Mouse (Mus musculus) thymus, postnatal 0 days (tissue): ENCODE measurements at regions not wholly inside any gene's neighbourhood (a gene's known extent, or its start where the extent isn't known, plus 50 kb on each side); places are given as distances from the start of the nearest gene placed in this dataset.

Experiments
- DNase-seq: peaks from one replicate; pipeline ENCODE4 v3.0.0-alpha.2; 2015; ENCODE audit warnings: low spot score

GRCm38 (mm10) chr13:112070757-112071156, 217.5 kb upstream of the Ankrd55 start:
- DNase-seq = no peak

DNA sequence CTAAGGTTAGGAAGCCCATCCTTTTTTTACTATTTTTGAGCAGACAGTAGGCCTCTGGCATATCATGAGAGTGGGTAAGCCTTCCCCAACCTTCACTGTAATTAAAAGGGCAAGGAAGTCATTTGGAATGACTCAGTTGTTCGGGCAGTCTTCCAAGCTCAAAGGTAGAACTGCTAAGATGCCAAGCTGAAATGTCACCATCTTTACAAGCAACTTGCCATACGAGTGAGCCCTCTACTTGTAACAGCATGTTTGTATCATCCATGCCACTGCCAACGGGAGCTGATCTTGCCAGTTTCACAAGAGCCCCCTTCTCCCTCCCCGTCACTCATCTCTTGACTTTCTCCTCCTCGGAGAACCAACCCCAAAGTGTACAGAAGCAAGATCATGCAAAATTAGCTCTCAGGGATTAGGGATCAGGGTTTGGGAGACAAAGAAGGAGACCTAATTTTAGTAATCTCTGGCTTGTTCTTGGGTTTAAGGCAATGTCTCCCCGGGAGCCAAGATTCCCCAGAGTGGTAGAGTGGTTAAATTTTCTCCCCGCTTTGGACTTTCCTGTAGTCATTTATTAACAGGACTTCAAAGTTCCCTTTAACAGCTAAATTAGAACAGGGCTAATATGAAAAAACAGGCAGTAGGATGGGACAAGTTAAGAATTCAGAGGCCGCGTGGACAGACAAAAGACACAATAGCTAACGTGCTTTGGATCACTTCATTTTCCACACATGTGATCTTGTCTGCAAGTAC, 216.9 kb upstream of the Ankrd55 start:
- DNase-seq = no peak

DNA sequence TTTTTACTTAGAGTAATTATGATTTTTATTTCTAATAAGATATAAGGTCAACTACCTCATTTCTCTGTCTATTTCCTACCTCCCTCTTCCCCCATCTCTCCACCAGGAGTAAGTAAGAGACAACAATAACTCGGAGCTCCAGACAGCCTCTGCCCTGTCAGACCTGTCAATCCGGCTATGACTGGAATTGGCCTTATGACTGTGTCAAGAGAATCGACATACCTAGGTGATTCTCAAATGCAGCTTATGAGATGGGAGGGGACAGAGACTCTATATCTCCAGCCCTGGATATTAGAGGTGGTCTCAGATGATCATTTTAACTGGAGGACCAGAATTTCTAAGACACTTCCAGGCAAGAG, 216.3 kb upstream of the Ankrd55 start:
- DNase-seq = no peak

DNA sequence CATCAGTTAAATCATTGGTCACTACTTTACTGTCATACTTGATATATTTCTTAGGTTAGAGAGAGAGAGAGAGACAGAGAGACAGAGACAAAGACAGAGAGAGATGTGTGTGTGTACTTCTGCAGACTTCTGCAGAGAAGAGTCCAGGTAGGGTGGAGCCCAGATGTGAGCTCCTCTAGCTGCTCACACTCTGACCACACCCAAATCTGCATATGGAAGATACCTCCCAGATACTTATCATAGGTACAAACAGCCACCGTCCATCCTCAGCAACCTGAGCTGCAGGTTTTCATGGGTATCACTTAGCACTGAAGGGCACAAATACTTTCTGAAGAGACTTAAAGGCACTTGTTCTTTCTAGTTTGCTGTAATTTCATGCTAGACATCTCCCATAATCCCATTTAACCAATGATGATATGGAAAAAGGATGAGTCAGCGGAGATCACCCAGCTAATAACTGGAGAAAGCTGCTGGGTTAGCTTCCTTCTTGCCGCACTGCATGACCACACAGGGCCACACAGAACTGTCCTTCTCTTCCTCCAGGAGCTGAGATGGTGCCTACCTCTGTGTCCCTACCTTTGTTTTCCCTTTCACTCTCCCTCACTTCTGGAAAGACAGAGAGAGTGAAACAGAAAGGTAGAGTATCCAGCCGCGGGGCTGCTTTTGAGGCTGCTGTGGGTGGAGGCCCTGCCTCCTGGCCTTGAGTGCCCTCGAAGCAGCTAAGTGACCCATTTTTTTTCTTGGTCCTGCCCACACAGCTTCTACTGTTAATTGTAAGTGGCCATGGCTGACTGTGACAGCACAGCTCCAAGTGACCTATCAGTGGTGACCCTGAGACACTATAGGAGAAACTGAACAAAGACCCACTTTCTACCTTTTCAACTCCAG, 214.5 kb upstream of the Ankrd55 start:
- no peak for DNase-seq

GRCm38 (mm10) chr13:112075847-112076479, 212.3 kb upstream of the Ankrd55 start:
- DNase-seq = no peak

- DNase-seq = no peak
Observed at GRCm38 (mm10) chr13:112078088-112078487, 210.2 kb upstream of the Ankrd55 start.

DNA sequence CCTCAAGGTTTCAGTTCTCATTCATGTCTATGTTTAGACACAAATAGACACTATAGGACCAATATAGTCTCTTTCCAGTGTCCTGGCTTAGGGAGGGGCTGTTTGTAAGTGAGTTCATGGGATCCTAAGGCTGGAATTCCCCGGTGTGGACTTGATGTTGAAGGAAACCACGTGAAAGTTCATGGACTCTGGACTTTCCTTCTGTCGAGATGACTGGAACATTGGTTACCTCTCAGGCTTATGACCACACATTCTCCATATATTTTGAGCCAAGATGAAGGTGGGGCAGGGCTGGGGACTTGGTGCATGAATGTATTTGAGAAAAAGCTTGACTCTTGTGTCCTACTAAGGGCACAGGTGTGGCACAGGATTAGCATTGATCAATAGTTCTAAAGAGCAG, 206.3 kb upstream of the Ankrd55 start:
- DNase-seq = no peak

GRCm38 (mm10) chr13:112084484-112085278, 203.6 kb upstream of the Ankrd55 start:
- DNase-seq = no peak

DNA sequence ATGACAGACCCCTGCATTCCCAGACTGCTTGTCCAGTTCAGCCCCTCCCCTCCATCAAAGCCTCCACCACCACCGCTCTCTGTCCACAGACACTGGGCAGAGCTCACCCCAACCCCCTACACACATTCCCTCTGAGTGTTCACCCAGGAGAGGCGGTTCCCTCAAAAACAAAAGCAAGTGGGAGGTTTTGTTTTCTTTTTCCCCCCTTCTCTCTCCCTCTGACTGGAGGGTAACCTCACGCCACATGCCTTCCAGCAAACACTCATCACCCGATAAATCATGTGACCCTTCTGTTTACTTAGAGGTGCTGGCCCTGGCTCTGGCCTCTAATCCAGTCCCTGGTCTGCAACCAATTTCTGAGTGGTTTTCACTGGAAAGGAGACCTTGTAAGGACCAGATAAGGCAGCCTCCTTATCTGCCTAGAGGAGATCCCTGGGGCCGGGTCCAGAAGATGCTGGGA, 199.9 kb upstream of the Ankrd55 start:
- DNase-seq = no peak

DNA sequence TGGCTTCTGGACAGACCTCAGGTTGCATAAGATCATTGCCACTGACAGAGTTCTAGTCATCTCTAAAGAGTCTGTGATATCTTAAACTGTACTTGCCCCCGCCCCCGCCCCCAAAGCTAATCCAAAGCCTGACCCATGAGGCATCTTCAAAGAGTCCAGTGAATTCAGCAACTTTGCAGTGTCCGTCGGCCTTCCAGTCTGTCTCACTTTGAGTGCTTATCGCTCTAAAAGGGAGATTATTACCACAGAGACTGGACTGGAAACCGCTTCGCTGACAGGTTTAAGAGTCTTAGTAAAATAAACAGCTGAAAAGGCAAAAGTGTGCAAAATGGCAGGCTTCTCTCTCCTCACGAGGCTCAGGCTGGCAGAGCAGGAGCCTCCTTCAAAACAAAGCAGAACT, 197.5 kb upstream of the Ankrd55 start:
- no peak for DNase-seq

DNA sequence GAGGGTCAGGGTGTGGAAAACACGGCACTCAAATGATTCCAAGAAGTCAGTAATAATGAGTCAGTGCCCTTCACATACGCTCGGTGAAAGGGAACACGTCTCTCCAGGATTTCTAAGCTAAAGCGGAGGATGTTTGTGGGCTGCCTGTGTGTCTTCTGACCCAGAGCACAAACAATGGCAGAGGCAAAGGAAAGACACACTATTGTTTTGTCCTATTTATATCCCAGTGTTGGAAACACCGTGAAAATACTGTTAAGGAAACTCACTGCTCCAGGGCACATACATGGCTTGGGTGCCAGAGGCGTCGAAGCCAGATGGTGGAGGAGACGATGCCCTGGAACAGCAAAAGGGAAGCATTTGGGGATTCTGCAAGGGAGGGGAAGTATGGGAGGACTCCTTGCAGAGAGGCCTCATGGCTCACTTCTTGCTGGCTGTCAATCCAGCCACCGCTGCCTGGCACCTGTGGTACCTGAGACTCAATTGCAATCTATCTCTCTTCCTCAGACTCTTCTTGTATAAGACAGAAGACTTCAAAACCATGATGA, 192.6 kb upstream of the Ankrd55 start:
- no peak for DNase-seq

DNA sequence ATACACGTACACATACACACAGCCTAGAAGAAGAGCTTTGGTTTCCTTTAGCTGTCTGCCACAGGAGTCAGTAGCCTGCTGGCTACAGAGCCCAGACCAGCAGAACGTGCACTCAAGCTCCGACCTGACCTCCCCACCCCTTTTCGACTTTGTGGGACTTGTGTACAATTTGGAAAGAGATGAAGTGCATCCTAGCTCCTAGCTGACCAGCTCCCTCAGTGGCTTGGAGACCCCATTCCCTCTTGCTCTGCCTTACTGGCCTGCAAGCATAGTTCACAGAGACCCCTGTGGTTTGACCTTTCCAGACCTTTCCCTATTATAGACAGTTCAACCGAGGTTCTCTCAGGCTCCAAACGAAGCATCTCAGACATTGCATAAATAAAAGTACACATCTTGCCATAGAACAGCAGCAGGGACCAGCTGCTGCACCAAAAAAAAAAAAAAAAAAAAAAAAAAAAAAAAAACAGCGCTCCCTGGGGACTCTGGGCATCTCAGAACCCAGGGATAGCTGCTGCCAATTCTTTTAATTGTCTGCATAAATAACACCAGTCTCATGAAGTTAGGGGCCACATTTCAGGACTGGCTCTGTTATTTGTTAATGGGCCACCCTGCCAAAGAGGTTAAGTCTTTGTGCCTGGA, 188.2 kb upstream of the Ankrd55 start:
- DNase-seq = no peak

GRCm38 (mm10) chr13:112100592-112101420, 187.4 kb upstream of the Ankrd55 start:
- peak; percentile 25 for DNase-seq

DNA sequence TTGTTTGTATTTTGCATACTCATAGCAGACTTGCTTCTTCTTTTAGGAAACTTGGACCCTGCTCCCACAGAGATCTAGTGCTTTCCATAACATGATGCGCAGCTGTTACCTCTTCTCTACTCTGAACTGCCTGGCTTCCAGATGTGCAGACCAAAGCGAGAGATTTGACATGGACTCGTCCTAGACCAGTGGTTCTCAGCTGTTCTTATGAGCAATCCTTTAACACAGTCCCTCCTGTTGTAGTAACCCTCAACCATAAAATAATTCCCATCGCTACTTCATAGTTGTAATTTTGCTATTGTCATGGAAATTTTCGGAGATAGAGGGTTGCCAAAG, 186.9 kb upstream of the Ankrd55 start:
- DNase-seq = no peak

DNA sequence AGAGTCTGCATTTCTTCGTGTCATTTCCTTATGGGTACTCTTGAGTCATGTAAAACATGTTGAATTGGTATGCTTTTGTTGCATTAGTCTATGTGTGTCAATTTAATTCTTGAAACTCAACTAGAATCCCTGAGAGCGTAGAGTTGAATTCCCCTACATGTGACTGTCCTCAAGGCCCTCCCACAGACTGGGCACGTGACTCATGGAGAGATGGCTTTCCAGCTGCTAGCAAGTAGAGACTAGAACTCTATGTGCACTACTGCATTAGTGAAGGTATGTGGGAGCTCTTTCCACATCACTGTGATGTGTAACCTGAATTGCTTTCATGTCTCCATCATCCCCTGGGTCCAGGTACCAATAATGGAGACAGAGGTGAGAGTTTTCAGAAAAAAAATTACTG, 182.3 kb upstream of the Ankrd55 start:
- DNase-seq = no peak

DNA sequence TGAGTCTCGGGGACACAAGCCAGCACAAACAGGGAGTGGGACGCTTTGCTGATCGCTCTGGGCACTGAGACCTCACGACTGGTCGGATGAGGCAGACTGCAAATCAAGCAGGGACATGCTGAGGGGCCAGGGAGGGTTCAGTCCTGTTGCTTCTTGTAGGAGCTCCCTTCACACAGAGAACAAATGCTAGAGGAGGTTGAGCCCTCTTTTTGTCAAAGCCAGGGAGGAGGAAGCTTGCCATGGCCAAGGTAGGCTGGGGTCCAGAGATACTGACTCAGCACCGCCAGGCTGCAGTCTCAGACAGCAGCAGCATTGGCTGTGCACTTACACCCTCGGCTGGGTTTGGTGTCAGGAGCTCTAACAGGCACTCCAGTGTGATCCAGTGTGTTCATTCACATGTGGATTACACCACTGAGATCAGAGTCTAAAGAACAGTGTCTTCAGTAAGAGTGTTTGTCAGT, 173.5 kb upstream of the Ankrd55 start:
- no peak for DNase-seq

DNA sequence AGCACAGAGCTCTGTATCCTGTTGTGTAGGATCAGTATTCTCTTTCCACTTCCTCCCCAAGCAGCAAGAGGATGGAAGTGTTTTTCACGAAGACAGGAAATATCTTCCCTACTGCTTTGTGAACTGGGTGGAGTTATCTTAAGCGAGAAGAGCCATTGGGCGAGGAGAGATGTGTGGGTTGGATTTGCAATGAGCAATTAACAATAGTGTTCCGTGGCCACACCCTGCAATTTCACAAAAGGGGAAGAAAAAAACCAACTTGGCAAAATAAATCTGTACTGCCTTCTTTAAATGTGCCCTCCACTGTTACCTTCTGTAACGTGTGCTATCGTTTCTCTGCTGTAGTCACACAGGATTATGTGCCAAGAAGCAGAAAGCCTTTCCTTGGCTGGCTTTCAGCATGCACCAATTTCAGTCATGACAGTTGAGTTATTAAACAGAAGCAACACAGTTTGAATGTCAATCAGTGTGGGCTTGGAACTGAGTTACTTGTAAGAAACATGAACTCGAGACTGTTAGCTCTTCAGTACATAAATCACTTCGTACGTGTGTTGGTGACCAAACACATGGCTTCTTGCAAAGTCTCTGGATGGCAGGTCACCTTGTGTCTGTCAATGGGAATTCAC, 172.0 kb upstream of the Ankrd55 start:
- no peak for DNase-seq

- no peak for DNase-seq
Observed at GRCm38 (mm10) chr13:112118564-112118963, 169.7 kb upstream of the Ankrd55 start.

- DNase-seq = no peak
Observed at GRCm38 (mm10) chr13:112119611-112120041, 168.6 kb upstream of the Ankrd55 start.
